10 mouse cellular contexts compared by ENCODE assay signal in genomic region chr10:121034569-121034947, GRCm38 (mm10). TPM values are rescaled to one million over a fixed set of nuclear protein-coding genes. Genes with fewer than 3 reads are reported as not detected.
DNase-seq lines count a peak whose midpoint lies in the region; ATAC-seq and TF ChIP-seq lines count a peak whose summit lies in the region.
"Had no signal": no experiment of that assay in that cellular context is flagged by ENCODE, and none has a peak within 500 bp of the region (broad histone marks: within the 10 kb centered on the region; RNA-seq: fewer than 3 reads in every experiment).

No protein-coding gene starts in this region.

- no peak overlapping the region for H3K9ac ChIP-seq in heart, embryonic 12.5 days
- H3K9ac ChIP-seq in hindbrain, embryonic 15.5 days, result peak overlapping the region; percentile 43; the same call in 1 of the 2 replicates
- H3K9ac ChIP-seq in midbrain, embryonic 12.5 days (replicated peaks), result no peak overlapping the region

- H3K9me3 ChIP-seq in heart, embryonic 12.5 days (replicated peaks), result no peaks in the 10 kb centered on the region
- no peaks in the 10 kb centered on the region for H3K9me3 ChIP-seq in hindbrain, embryonic 15.5 days
- H3K9me3 ChIP-seq in midbrain, embryonic 12.5 days, result no peaks in the 10 kb centered on the region

- no peak for DNase-seq in heart, adult 18-20 months
- no peak for DNase-seq in thymus, postnatal 14 days
- DNase-seq in left cerebral cortex, postnatal 36 days (ENCODE audit: low spot score in 2 of 2), result no peak
- no peak for DNase-seq in thymus, postnatal 0 days (ENCODE audit: low spot score)
- DNase-seq: adrenal gland, postnatal 14 days had no signal

- intact Hi-C loops in left cerebral cortex, postnatal 36 days (cut with DNase I), result no loop called here

- H3K4me3 ChIP-seq in heart, embryonic 12.5 days, result peak overlapping the region; percentile 68
- H3K4me3 ChIP-seq in bone marrow macrophage, adult 2 months (ENCODE audit: insufficient read depth, low read length), result peak overlapping the region; percentile 67; the same call in 1 of the 2 replicates
- H3K4me3 ChIP-seq in hindbrain, embryonic 15.5 days, result peak overlapping the region; percentile 50
- peak overlapping the region; percentile 51 for H3K4me3 ChIP-seq in midbrain, embryonic 12.5 days

- no peaks in the 10 kb centered on the region for H3K36me3 ChIP-seq in heart, embryonic 12.5 days
- H3K36me3 ChIP-seq in hindbrain, embryonic 15.5 days, result no peaks in the 10 kb centered on the region
- H3K36me3 ChIP-seq in midbrain, embryonic 12.5 days, result no peaks in the 10 kb centered on the region

- H3K4me2 ChIP-seq in heart, embryonic 12.5 days, result peak overlapping the region; percentile 94
- peak overlapping the region; percentile 93 for H3K4me2 ChIP-seq in hindbrain, embryonic 15.5 days
- peak overlapping the region; percentile 90 for H3K4me2 ChIP-seq in midbrain, embryonic 12.5 days (replicated peaks)

- no peak for ATAC-seq in heart, embryonic 12.5 days (ENCODE audit: insufficient number of reproducible peaks, low FRiP score)
- ATAC-seq in hindbrain, embryonic 15.5 days (ENCODE audit: low FRiP score, low read depth), result no peak
- no peak for ATAC-seq in midbrain, embryonic 12.5 days (ENCODE audit: low FRiP score, low read depth)

- TF ChIP-seq POLR2A in bone marrow macrophage, adult 2 months (IDR thresholded peaks at IDR 0.05; ENCODE audit: borderline replicate concordance, low read depth, low read length), result no peak

- peaks cover 7% of the 10 kb centered on the region; the same call in 1 of the 2 replicates for H3K4me1 ChIP-seq in heart, embryonic 12.5 days (replicated peaks)
- peaks cover 2% of the 10 kb centered on the region; the same call in 1 of the 2 replicates for H3K4me1 ChIP-seq in bone marrow macrophage, adult 2 months (ENCODE audit: control insufficient read depth, insufficient read depth, low read length)
- peaks cover 15% of the 10 kb centered on the region for H3K4me1 ChIP-seq in hindbrain, embryonic 15.5 days (replicated peaks)
- H3K4me1 ChIP-seq in midbrain, embryonic 12.5 days, result peaks cover 5% of the 10 kb centered on the region; the same call in 1 of the 2 replicates

- TF ChIP-seq CTCF in bone marrow macrophage, adult 2 months (IDR thresholded peaks at IDR 0.05; ENCODE audit: low read depth, low read length), result no peak

- H3K27ac ChIP-seq in heart, embryonic 12.5 days (ENCODE audit: poor library complexity, severe bottlenecking), result no peak overlapping the region
- no peak overlapping the region for H3K27ac ChIP-seq in bone marrow macrophage, adult 2 months (ENCODE audit: insufficient read depth, low read depth, low read length)
- H3K27ac ChIP-seq in hindbrain, embryonic 15.5 days (replicated peaks), result no peak overlapping the region
- no peak overlapping the region for H3K27ac ChIP-seq in midbrain, embryonic 12.5 days (replicated peaks)

- WGBS in heart, embryonic 12.5 days, result 16% methylated on average over 5 of the region's 5 CpGs
- WGBS in hindbrain, embryonic 15.5 days, result 16% methylated on average over 5 of the region's 5 CpGs
- WGBS in midbrain, embryonic 12.5 days, result 23% methylated on average over 5 of the region's 5 CpGs

- H3K27me3 ChIP-seq in heart, embryonic 12.5 days (replicated peaks), result peaks cover 4% of the 10 kb centered on the region
- H3K27me3 ChIP-seq in hindbrain, embryonic 15.5 days, result peaks cover 26% of the 10 kb centered on the region
- peaks cover 35% of the 10 kb centered on the region for H3K27me3 ChIP-seq in midbrain, embryonic 12.5 days

RNA-seq across cellular contexts. Expression of gene Wif1, which starts 0.8 kb away (rescaled TPM):
- polyA plus RNA-seq in heart, embryonic 12.5 days (2016; fragmentation: Nextera tagmentation; extraction: Ambion mirVana), result 2.9 and 3.7 TPM in 2 replicates
- total RNA-seq in heart, adult 18-20 months (2021), result 1 to 10 TPM; 2.5 to 3.0 TPM
- not detected in 2 replicates for polyA plus RNA-seq in bone marrow macrophage, adult 2 months (2012; ENCODE audit: insufficient read depth, insufficient read length, missing spikeins)
- 5.7 and 7.1 TPM in 2 replicates for polyA plus RNA-seq in hindbrain, embryonic 15.5 days (2015; fragmentation: Nextera tagmentation; extraction: Ambion mirVana)
- polyA plus RNA-seq in midbrain, embryonic 12.5 days (2016; fragmentation: Nextera tagmentation; extraction: Ambion mirVana), result 5.7 and 8.2 TPM in 2 replicates
- total RNA-seq in left cerebral cortex, postnatal 36 days (2021), result 1 to 10 TPM; 1.6 to 1.8 TPM
- polyA plus RNA-seq in thymus, postnatal 0 days (2015; fragmentation: Nextera tagmentation; extraction: Ambion mirVana), result not detected in 2 replicates
- polyA plus RNA-seq: erythroblast, embryonic 14.5 days had no signal

RNA-seq across cellular contexts. Expression of gene Lemd3, which starts 55.4 kb away (rescaled TPM):
- polyA plus RNA-seq in heart, embryonic 12.5 days (2016; fragmentation: Nextera tagmentation; extraction: Ambion mirVana), result 3.3 and 4.1 TPM in 2 replicates
- 10 to 100 TPM; 12.3 to 13.3 TPM for total RNA-seq in heart, adult 18-20 months (2021)
- polyA plus RNA-seq in bone marrow macrophage, adult 2 months (2012; ENCODE audit: insufficient read depth, insufficient read length, missing spikeins), result 10.8 and 11.0 TPM in 2 replicates
- polyA plus RNA-seq in hindbrain, embryonic 15.5 days (2015; fragmentation: Nextera tagmentation; extraction: Ambion mirVana), result 3.1 and 3.3 TPM in 2 replicates
- polyA plus RNA-seq in midbrain, embryonic 12.5 days (2016; fragmentation: Nextera tagmentation; extraction: Ambion mirVana), result 4.9 and 5.5 TPM in 2 replicates
- 10 to 100 TPM; 35.7 to 39.5 TPM for total RNA-seq in left cerebral cortex, postnatal 36 days (2021)
- 2.9 and 3.6 TPM in 2 replicates for polyA plus RNA-seq in thymus, postnatal 0 days (2015; fragmentation: Nextera tagmentation; extraction: Ambion mirVana)
